Mouse (Mus musculus) kidney, embryonic 14.5 days (tissue): ENCODE results near the gene Sdk1. TPM values are rescaled to one million over a fixed set of nuclear protein-coding genes. Genes with fewer than 3 reads are reported as not detected.
A peak's percentile ranks its signal among the peaks of the same experiment; 100 is the strongest.

Experiments
- ATAC-seq: fragments of 200-750 bp; cut with Nextera tagmentation; 2 replicates; pipeline ENCODE4 v1.8.0; 2017; ENCODE audit warnings: moderate number of reproducible peaks, mild to moderate bottlenecking, moderate TSS enrichment, moderate library complexity; ENCODE audit not compliant: low FRiP score, low TSS enrichment
- H3K27ac ChIP-seq: fragments of 300-500 bp; sonication (generic); 2 replicates; pipeline ENCODE4 v1.5.1; 2014; ENCODE audit warnings: low read depth, mild to moderate bottlenecking, low read length, moderate library complexity, mixed read lengths
- H3K27me3 ChIP-seq: fragments of 300-500 bp; sonication (generic); 2 replicates; pipeline ENCODE4 v1.6.1; 2014; ENCODE audit warnings: mild to moderate bottlenecking, low read length; ENCODE audit not compliant: control insufficient read depth, insufficient read depth
- H3K36me3 ChIP-seq: fragments of 300-500 bp; sonication (generic); 2 replicates; pipeline ENCODE4 v1.6.1; 2014; ENCODE audit warnings: low read length, mixed read lengths; ENCODE audit not compliant: control insufficient read depth, insufficient read depth
- H3K4me1 ChIP-seq: fragments of 300-500 bp; sonication (generic); 2 replicates; pipeline ENCODE4 v1.6.1; 2014; ENCODE audit warnings: low read length, mixed read lengths; ENCODE audit not compliant: control insufficient read depth, insufficient read depth
- H3K4me2 ChIP-seq: fragments of 300-500 bp; sonication (generic); replicated peaks from 2 replicates; pipeline ENCODE4 v1.6.1; 2014; ENCODE audit warnings: low read depth, mild to moderate bottlenecking, low read length
- H3K4me3 ChIP-seq: fragments of 300-500 bp; sonication (generic); 2 replicates; pipeline ENCODE4 v1.5.1; 2014; ENCODE audit warnings: mild to moderate bottlenecking, low read length
- H3K9ac ChIP-seq: fragments of 300-500 bp; sonication (generic); 2 replicates; pipeline ENCODE4 v1.6.1; 2014; ENCODE audit warnings: low read depth, mild to moderate bottlenecking, low read length, moderate library complexity
- H3K9me3 ChIP-seq: fragments of 300-500 bp; sonication (generic); 2 replicates; pipeline ENCODE4 v1.6.1; 2016; ENCODE audit warnings: low read length; ENCODE audit not compliant: control insufficient read depth
- WGBS: fragments of 180-500 bp; shearing (Covaris S2); extraction: QIAGEN DNeasy Blood & Tissue Kit; methylation state at CpG from one replicate; pipeline ENCODE4 v1.1.7; 2014; 5-methylcytosine and 5-hydroxymethylcytosine counted together
- polyA plus RNA-seq: library from polyadenylated mRNA; unstranded; fragments of >200 nt; fragmentation: Nextera tagmentation; extraction: Ambion mirVana; gene quantifications from 2 replicates; pipeline ENCODE4 v1.2.1, GENCODE M21; 2014

Sdk1 gene
- polyA plus RNA-seq, 1 experiment from 2014 or later = 2.6 TPM

GRCm38 (mm10) chr5:141988685-141989084, 747.4 kb downstream of the Sdk1 start:
- Histone ChIP-seq H3K27me3 (no peaks in the 10 kb centered on the region), H3K4me1 (no peaks in the 10 kb centered on the region), H3K4me2 (no peak overlapping the region), H3K9me3 (no peaks in the 10 kb centered on the region), H3K9ac (no peak overlapping the region), H3K4me3 (no peak overlapping the region), H3K27ac (no peak overlapping the region), H3K36me3 (no peaks in the 10 kb centered on the region)
- WGBS = 74% methylated on average over 5 of the region's 5 CpGs
- ATAC-seq = no peak

- Histone ChIP-seq H3K9me3 (no peaks in the 10 kb centered on the region), H3K36me3 (no peaks in the 10 kb centered on the region), H3K27ac (no peak overlapping the region), H3K27me3 (no peaks in the 10 kb centered on the region), H3K4me1 (no peaks in the 10 kb centered on the region), H3K4me3 (no peak overlapping the region), H3K9ac (no peak overlapping the region), H3K4me2 (no peak overlapping the region)
- 85% methylated on average over 3 of the region's 3 CpGs for WGBS
- ATAC-seq = no peak
Observed at GRCm38 (mm10) chr5:141994192-141994591, 752.9 kb downstream of the Sdk1 start.

- 100% methylated on average over 1 of the region's 1 CpGs for WGBS
- Histone ChIP-seq H3K4me1 (no peaks in the 10 kb centered on the region), H3K27me3 (no peaks in the 10 kb centered on the region), H3K27ac (no peak overlapping the region), H3K36me3 (no peaks in the 10 kb centered on the region), H3K4me3 (no peak overlapping the region), H3K9me3 (no peaks in the 10 kb centered on the region), H3K4me2 (no peak overlapping the region), H3K9ac (no peak overlapping the region)
- no peak for ATAC-seq
Observed at GRCm38 (mm10) chr5:142000247-142000646, 759.0 kb downstream of the Sdk1 start.

- WGBS = 33% methylated on average over 6 of the region's 6 CpGs
- H3K4me1 ChIP-seq = no peaks in the 10 kb centered on the region
- H3K4me2 ChIP-seq = no peak overlapping the region
- H3K9me3 ChIP-seq = no peaks in the 10 kb centered on the region
- no peaks in the 10 kb centered on the region for H3K27me3 ChIP-seq
- no peak overlapping the region for H3K9ac ChIP-seq
- H3K4me3 ChIP-seq = no peak overlapping the region
- no peak for ATAC-seq
- no peaks in the 10 kb centered on the region for H3K36me3 ChIP-seq
- H3K27ac ChIP-seq = no peak overlapping the region
Observed at GRCm38 (mm10) chr5:142001131-142001530, 759.8 kb downstream of the Sdk1 start.

- Histone ChIP-seq H3K27ac (no peak overlapping the region), H3K4me3 (no peak overlapping the region), H3K4me2 (no peak overlapping the region), H3K9ac (no peak overlapping the region), H3K36me3 (no peaks in the 10 kb centered on the region), H3K9me3 (no peaks in the 10 kb centered on the region), H3K4me1 (no peaks in the 10 kb centered on the region), H3K27me3 (no peaks in the 10 kb centered on the region)
- no peak for ATAC-seq
- 80% methylated on average over 3 of the region's 3 CpGs for WGBS
Observed at GRCm38 (mm10) chr5:142001973-142002372, 760.7 kb downstream of the Sdk1 start.

GRCm38 (mm10) chr5:142010189-142010588, 768.9 kb downstream of the Sdk1 start:
- 0 out of 2 replicates have a peak, but pooled peaks have one; percentile 20 for ATAC-seq
- no peak overlapping the region for H3K4me3 ChIP-seq
- 37% methylated on average over 3 of the region's 3 CpGs for WGBS
- H3K9ac ChIP-seq = no peak overlapping the region
- no peaks in the 10 kb centered on the region for H3K4me1 ChIP-seq
- no peak overlapping the region for H3K4me2 ChIP-seq
- no peak overlapping the region for H3K27ac ChIP-seq
- H3K36me3 ChIP-seq = no peaks in the 10 kb centered on the region
- H3K27me3 ChIP-seq = no peaks in the 10 kb centered on the region
- peaks cover 4% of the 10 kb centered on the region; the same call in 1 of the 2 replicates for H3K9me3 ChIP-seq

- Histone ChIP-seq H3K27me3 (no peaks in the 10 kb centered on the region), H3K36me3 (no peaks in the 10 kb centered on the region), H3K4me2 (no peak overlapping the region), H3K27ac (no peak overlapping the region), H3K4me1 (no peaks in the 10 kb centered on the region), H3K9ac (no peak overlapping the region), H3K4me3 (no peak overlapping the region), H3K9me3 (peaks cover 4% of the 10 kb centered on the region; the same call in 1 of the 2 replicates)
- no peak for ATAC-seq
- WGBS = 89% methylated on average over 7 of the region's 7 CpGs
Observed at GRCm38 (mm10) chr5:142017001-142017400, 775.7 kb downstream of the Sdk1 start.

GRCm38 (mm10) chr5:142022877-142023580, 781.7 kb downstream of the Sdk1 start:
- no peak for ATAC-seq

GRCm38 (mm10) chr5:142024448-142024847, 783.2 kb downstream of the Sdk1 start:
- no peaks in the 10 kb centered on the region for H3K27me3 ChIP-seq
- no peak for ATAC-seq

More at GRCm38 (mm10) chr5:142022877-142023580, 781.7 kb downstream of the Sdk1 start:
- Histone ChIP-seq H3K9ac (no peak overlapping the region), H3K9me3 (no peaks in the 10 kb centered on the region), H3K4me1 (no peaks in the 10 kb centered on the region), H3K27ac (no peak overlapping the region), H3K4me3 (no peak overlapping the region), H3K36me3 (no peaks in the 10 kb centered on the region), H3K27me3 (no peaks in the 10 kb centered on the region), H3K4me2 (no peak overlapping the region)
- WGBS = 65% methylated on average over 4 of the region's 4 CpGs

More at GRCm38 (mm10) chr5:142024448-142024847, 783.2 kb downstream of the Sdk1 start:
- H3K36me3 ChIP-seq = no peaks in the 10 kb centered on the region
- no peaks in the 10 kb centered on the region for H3K9me3 ChIP-seq
- no peaks in the 10 kb centered on the region for H3K4me1 ChIP-seq
- H3K9ac ChIP-seq = no peak overlapping the region
- no peak overlapping the region for H3K4me3 ChIP-seq
- no peak overlapping the region for H3K27ac ChIP-seq
- H3K4me2 ChIP-seq = no peak overlapping the region
- WGBS = 51% methylated on average over 12 of the region's 12 CpGs
